Mouse (Mus musculus): Measurements from ENCODE around the gene Ccdc183. TPM values are rescaled to one million over a fixed set of nuclear protein-coding genes. Genes with fewer than 3 reads are reported as not detected.

The Ccdc183 gene
- polyA plus RNA-seq, 1 experiment from 2014 or later, result 0.36 TPM

Other genes with a start within 250 kb of the Ccdc183 start
- 43.4 and 45.5 TPM in 2 replicates for gene Sapcd2, start 245.4 kb downstream of the Ccdc183 start, polyA plus RNA-seq (2015; fragmentation: Nextera tagmentation; extraction: Ambion mirVana)
- 0.55 and 0.73 TPM in 2 replicates for gene Entpd2, start 221.8 kb downstream of the Ccdc183 start, polyA plus RNA-seq (2015; fragmentation: Nextera tagmentation; extraction: Ambion mirVana)
- 29.1 and 32.6 TPM in 2 replicates for gene Npdc1, start 218.3 kb downstream of the Ccdc183 start, polyA plus RNA-seq (2015; fragmentation: Nextera tagmentation; extraction: Ambion mirVana)
- gene Fut7, start 194.4 kb downstream of the Ccdc183 start, polyA plus RNA-seq (2015; fragmentation: Nextera tagmentation; extraction: Ambion mirVana), result 0.06 TPM in 1 of 2 replicates, not detected in the other
- gene Abca2, start 189.0 kb downstream of the Ccdc183 start, polyA plus RNA-seq (2015; fragmentation: Nextera tagmentation; extraction: Ambion mirVana), result 3.3 and 3.8 TPM in 2 replicates
- 2.2 and 2.5 TPM in 2 replicates for gene Clic3, start 160.8 kb downstream of the Ccdc183 start, polyA plus RNA-seq (2015; fragmentation: Nextera tagmentation; extraction: Ambion mirVana)
- gene Paxx, start 156.6 kb downstream of the Ccdc183 start, polyA plus RNA-seq (2015; fragmentation: Nextera tagmentation; extraction: Ambion mirVana), result 35.0 and 37.6 TPM in 2 replicates
- gene Ptgds, start 147.6 kb downstream of the Ccdc183 start, polyA plus RNA-seq (2015; fragmentation: Nextera tagmentation; extraction: Ambion mirVana), result 0.80 and 2.5 TPM in 2 replicates
- not detected in 2 replicates for gene Lcn12, start 123.8 kb downstream of the Ccdc183 start, polyA plus RNA-seq (2015; fragmentation: Nextera tagmentation; extraction: Ambion mirVana)
- 69.5 and 79.7 TPM in 2 replicates for gene Fbxw5, start 116.9 kb downstream of the Ccdc183 start, polyA plus RNA-seq (2015; fragmentation: Nextera tagmentation; extraction: Ambion mirVana)
- 5.5 and 7.2 TPM in 2 replicates for gene C8g, start 116.0 kb downstream of the Ccdc183 start, polyA plus RNA-seq (2015; fragmentation: Nextera tagmentation; extraction: Ambion mirVana)
- gene Traf2, start 70.7 kb downstream of the Ccdc183 start, polyA plus RNA-seq (2015; fragmentation: Nextera tagmentation; extraction: Ambion mirVana), result 37.3 and 40.6 TPM in 2 replicates
- gene Edf1, start 59.8 kb downstream of the Ccdc183 start, polyA plus RNA-seq (2015; fragmentation: Nextera tagmentation; extraction: Ambion mirVana), result 330 TPM in 2 replicates
- gene Mamdc4, start 42.8 kb downstream of the Ccdc183 start, polyA plus RNA-seq (2015; fragmentation: Nextera tagmentation; extraction: Ambion mirVana), result 4.9 and 5.8 TPM in 2 replicates
- 163 and 177 TPM in 2 replicates for gene Phpt1, start 42.5 kb downstream of the Ccdc183 start, polyA plus RNA-seq (2015; fragmentation: Nextera tagmentation; extraction: Ambion mirVana)
- 0.85 and 1.0 TPM in 2 replicates for gene Ajm1, start 35.9 kb downstream of the Ccdc183 start, polyA plus RNA-seq (2015; fragmentation: Nextera tagmentation; extraction: Ambion mirVana)
- gene Rabl6, start 9.2 kb downstream of the Ccdc183 start, polyA plus RNA-seq (2015; fragmentation: Nextera tagmentation; extraction: Ambion mirVana), result 76.9 and 83.8 TPM in 2 replicates
- 27.2 and 28.7 TPM in 2 replicates for gene Tmem141, start 4.3 kb upstream of the Ccdc183 start, polyA plus RNA-seq (2015; fragmentation: Nextera tagmentation; extraction: Ambion mirVana)
- 0.98 and 1.8 TPM in 2 replicates for gene Fcna, start 10.4 kb upstream of the Ccdc183 start, polyA plus RNA-seq (2015; fragmentation: Nextera tagmentation; extraction: Ambion mirVana)
- 0.24 TPM in 1 of 2 replicates, not detected in the other for gene Lcn8, start 35.4 kb upstream of the Ccdc183 start, polyA plus RNA-seq (2015; fragmentation: Nextera tagmentation; extraction: Ambion mirVana)
- gene Lcn5, start 40.3 kb upstream of the Ccdc183 start, polyA plus RNA-seq (2015; fragmentation: Nextera tagmentation; extraction: Ambion mirVana), result not detected in 2 replicates
- gene Lcn6, start 59.1 kb upstream of the Ccdc183 start, polyA plus RNA-seq (2015; fragmentation: Nextera tagmentation; extraction: Ambion mirVana), result not detected in 2 replicates
- gene Lcn10, start 65.0 kb upstream of the Ccdc183 start, polyA plus RNA-seq (2015; fragmentation: Nextera tagmentation; extraction: Ambion mirVana), result not detected in 2 replicates
- gene Obp2a, start 82.4 kb upstream of the Ccdc183 start, polyA plus RNA-seq (2015; fragmentation: Nextera tagmentation; extraction: Ambion mirVana), result not detected in 2 replicates
- 98.8 and 99.8 TPM in 2 replicates for gene Bmyc, start 89.1 kb upstream of the Ccdc183 start, polyA plus RNA-seq (2015; fragmentation: Nextera tagmentation; extraction: Ambion mirVana)
- not detected in 2 replicates for gene Obp2b, start 119.3 kb upstream of the Ccdc183 start, polyA plus RNA-seq (2015; fragmentation: Nextera tagmentation; extraction: Ambion mirVana)
- not detected in 2 replicates for gene Lcn3, start 147.9 kb upstream of the Ccdc183 start, polyA plus RNA-seq (2015; fragmentation: Nextera tagmentation; extraction: Ambion mirVana)
- gene Lcn11, start 159.3 kb upstream of the Ccdc183 start, polyA plus RNA-seq (2015; fragmentation: Nextera tagmentation; extraction: Ambion mirVana), result not detected in 2 replicates
- not detected in 2 replicates for gene Gm13539, start 164.6 kb upstream of the Ccdc183 start, polyA plus RNA-seq (2015; fragmentation: Nextera tagmentation; extraction: Ambion mirVana)
- gene Glt6d1, start 198.2 kb upstream of the Ccdc183 start, polyA plus RNA-seq (2015; fragmentation: Nextera tagmentation; extraction: Ambion mirVana), result not detected in 2 replicates
- gene Lcn9, start 205.5 kb upstream of the Ccdc183 start, polyA plus RNA-seq (2015; fragmentation: Nextera tagmentation; extraction: Ambion mirVana), result not detected in 2 replicates
- gene Sohlh1, start 229.6 kb upstream of the Ccdc183 start, polyA plus RNA-seq (2015; fragmentation: Nextera tagmentation; extraction: Ambion mirVana), result 0.14 and 0.29 TPM in 2 replicates
- 0.61 and 0.84 TPM in 2 replicates for gene Kcnt1, start 246.1 kb upstream of the Ccdc183 start, polyA plus RNA-seq (2015; fragmentation: Nextera tagmentation; extraction: Ambion mirVana)

All from limb, embryonic 13.5 days (tissue).